Mouse (Mus musculus) thymus, adult 2 months (tissue): ENCODE results near the gene Ndufc1. TPM values are rescaled to one million over a fixed set of nuclear protein-coding genes. Genes with fewer than 3 reads are reported as not detected.
A peak's percentile ranks its signal among the peaks of the same experiment; 100 is the strongest.
"Not testable (repeated sequence)": the region's sequence is repeated elsewhere in the genome, so short reads cannot be mapped to it uniquely, and the experiment has no call there.

Experiments used
- DNase-seq: peaks from one replicate; pipeline ENCODE4 v3.0.0; 2021
- H3K27ac ChIP-seq: fragments of 200-500 bp; 2 replicates; pipeline ENCODE4 v1.5.1; 2012; ENCODE audit warnings: low read length, control low read depth; ENCODE audit not compliant: control insufficient read depth, insufficient read depth
- H3K27me3 ChIP-seq: fragments of 200-500 bp; 2 replicates; pipeline ENCODE4 v1.6.1; 2012; ENCODE audit warnings: mild to moderate bottlenecking, low read length, moderate library complexity, mixed read lengths; ENCODE audit not compliant: control insufficient read depth, insufficient read depth
- H3K36me3 ChIP-seq: fragments of 200-500 bp; 2 replicates; pipeline ENCODE4 v1.6.1; 2012; ENCODE audit warnings: mild to moderate bottlenecking, low read length, moderate library complexity; ENCODE audit not compliant: control insufficient read depth, insufficient read depth
- H3K4me1 ChIP-seq: fragments of 200-500 bp; replicated peaks from 2 replicates; pipeline ENCODE4 v1.6.1; 2012; ENCODE audit warnings: low read length; ENCODE audit not compliant: control insufficient read depth, insufficient read depth
- H3K4me3 ChIP-seq: fragments of 200-500 bp; 2 replicates; pipeline ENCODE4 v1.5.1; 2012; ENCODE audit warnings: mild to moderate bottlenecking, low read length, control low read depth, moderate library complexity; ENCODE audit not compliant: control insufficient read depth, insufficient read depth
- CTCF ChIP-seq: fragments of 200-500 bp; IDR thresholded peaks from 2 replicates; pipeline ENCODE4 v1.5.1; 2012; ENCODE audit warnings: mild to moderate bottlenecking, control low read depth, low read length, moderate library complexity, borderline replicate concordance; ENCODE audit not compliant: control insufficient read depth, poor library complexity, insufficient read depth; ENCODE audit errors: extremely low read depth
- POLR2A ChIP-seq: fragments of 200-500 bp; IDR thresholded peaks from 2 replicates; pipeline ENCODE4 v1.6.1; 2012; ENCODE audit warnings: mild to moderate bottlenecking, low read length, control low read depth, moderate library complexity; ENCODE audit not compliant: control insufficient read depth, poor library complexity, insufficient read depth; ENCODE audit errors: extremely low read depth
- WGBS: fragments of 180-500 bp; shearing (Covaris S2); methylation state at CpG from one replicate; pipeline ENCODE4 v1.1.7; 2018; 5-methylcytosine and 5-hydroxymethylcytosine counted together
- polyA plus RNA-seq: library from polyadenylated mRNA; depleted of rRNA; stranded (reverse); fragments of >200 nt; gene quantifications from 2 replicates; pipeline ENCODE4 v1.2.3, GENCODE M21; 2012

Gene Ndufc1
- polyA plus RNA-seq, 1 experiment, result 169 TPM

DNA sequence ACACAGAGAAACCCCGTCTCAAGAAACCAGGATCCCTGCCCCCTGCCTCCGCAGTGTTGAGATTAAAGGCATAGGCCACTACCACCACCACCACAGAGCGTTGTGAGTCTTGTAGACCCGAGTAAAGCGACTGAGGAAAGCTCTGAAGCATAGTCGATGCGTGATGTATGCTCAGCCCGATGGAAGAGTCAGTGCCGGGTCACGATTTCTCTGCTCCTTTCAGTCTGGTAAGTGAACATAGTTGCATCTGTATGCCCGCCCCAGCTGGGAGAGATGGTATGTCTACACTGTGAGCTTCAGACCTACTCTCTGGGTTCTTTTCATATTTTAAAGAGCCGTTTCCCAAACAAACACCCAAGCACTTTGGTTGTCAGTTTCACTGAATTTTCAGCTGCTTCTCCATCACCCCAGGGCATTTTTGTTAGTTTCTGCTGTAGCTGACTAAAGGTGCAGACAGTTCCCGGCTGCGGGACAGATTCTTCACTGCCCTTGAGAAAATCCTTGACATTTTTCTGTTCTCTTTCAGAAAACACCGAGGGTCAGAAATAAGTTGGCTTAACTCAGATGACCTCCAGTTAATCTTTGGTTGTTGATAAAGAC is 11.0 kb downstream of the Ndufc1 start:
- TF ChIP-seq CTCF (no peak), POLR2A (no peak)
- 84% methylated on average over 15 of the region's 15 CpGs for WGBS
- Histone ChIP-seq H3K36me3 (no peaks in the 10 kb centered on the region), H3K27ac (no peak overlapping the region), H3K4me1 (peaks cover 5% of the 10 kb centered on the region), H3K27me3 (no peaks in the 10 kb centered on the region; the same call in 1 of the 2 replicates), H3K4me3 (no peak overlapping the region)
- DNase-seq, result no peak

- 7% methylated on average over 41 of the region's 41 CpGs for WGBS
- TF ChIP-seq POLR2A, result no peak
- no peak for TF ChIP-seq CTCF
- Histone ChIP-seq H3K36me3 (no peaks in the 10 kb centered on the region), H3K27ac (no peak within 1 kb of the TSS), H3K4me3 (peak within 1 kb of the TSS; percentile 48), H3K27me3 (no peaks in the 10 kb centered on the region; the same call in 1 of the 2 replicates), H3K4me1 (peaks cover 5% of the 10 kb centered on the region)
- DNase-seq, result peak; percentile 68
Observed at GRCm38 (mm10) chr3:51396219-51397068, 12.3 kb downstream of the Ndufc1 start, which contains the start of gene Mgarp. Gene Mgarp, minus strand, starts transcription at chr3:51396738.

DNA sequence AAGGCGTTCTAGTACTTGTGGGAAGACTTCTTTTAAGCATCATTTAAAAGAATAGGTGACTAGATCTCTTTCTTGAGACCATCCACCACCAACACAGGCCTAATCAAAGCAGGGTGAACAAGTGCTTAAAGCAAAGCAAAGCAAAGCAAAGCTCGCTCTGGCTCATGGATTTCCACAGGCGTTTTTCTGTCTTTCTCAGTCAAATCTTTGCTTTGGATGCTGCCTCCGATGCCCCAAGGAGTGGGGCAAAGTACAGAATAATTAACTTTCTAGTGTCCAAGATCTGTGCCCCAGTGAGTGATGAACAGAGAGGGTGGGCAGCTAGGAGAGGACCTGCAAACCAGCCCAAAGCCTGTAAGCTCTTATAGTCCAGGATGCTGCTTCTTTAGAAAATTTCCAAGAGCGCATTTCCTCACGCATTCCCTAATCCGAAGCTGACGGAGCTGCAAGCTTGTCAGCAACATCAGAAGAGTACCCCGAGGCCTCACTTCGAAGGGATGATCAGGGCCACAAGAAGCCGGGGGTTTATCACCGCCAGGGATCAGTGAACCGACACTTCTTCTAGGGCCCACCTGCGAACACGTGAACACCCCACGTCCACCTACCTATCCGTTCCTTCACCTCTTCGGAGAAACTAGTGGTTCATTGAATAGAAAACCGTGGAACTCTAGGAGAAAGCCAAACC is 13.2 kb downstream of the Ndufc1 start:
- WGBS, result 83% methylated on average over 19 of the region's 19 CpGs
- TF ChIP-seq CTCF (no peak), POLR2A (no peak)

DNA sequence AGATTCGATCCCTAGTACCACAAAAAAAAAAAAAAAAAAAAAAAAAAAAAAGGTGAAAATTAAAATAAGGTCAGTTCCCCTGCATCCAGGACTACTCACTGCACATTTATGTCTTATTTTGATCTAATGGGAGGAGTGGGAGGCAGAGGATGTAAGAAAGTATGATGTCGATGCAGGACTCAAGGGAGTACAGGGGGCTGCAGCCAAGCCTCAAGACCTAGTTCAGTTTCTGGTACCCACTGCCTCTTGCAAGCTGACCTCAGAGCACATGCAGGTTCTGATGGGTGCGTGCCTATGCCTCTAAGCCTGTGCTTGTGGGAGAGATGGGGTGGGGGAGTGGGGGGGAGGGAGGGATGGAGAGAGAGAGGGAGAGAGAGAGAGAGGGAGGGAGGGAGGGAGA is 13.9 kb downstream of the Ndufc1 start:
- H3K27me3 ChIP-seq, result no peaks in the 10 kb centered on the region; the same call in 1 of the 2 replicates
- peaks cover 5% of the 10 kb centered on the region for H3K4me1 ChIP-seq
- H3K27ac ChIP-seq, result no peak overlapping the region
- no peak for DNase-seq
- no peak for TF ChIP-seq CTCF
- no peaks in the 10 kb centered on the region for H3K36me3 ChIP-seq
- WGBS, result 85% methylated on average over 3 of the region's 3 CpGs
- no peak overlapping the region for H3K4me3 ChIP-seq

More for the DNA sequence above, 13.2 kb downstream of the Ndufc1 start:
- H3K36me3 ChIP-seq, result no peaks in the 10 kb centered on the region
- H3K4me3 ChIP-seq, result no peak overlapping the region
- no peaks in the 10 kb centered on the region; the same call in 1 of the 2 replicates for H3K27me3 ChIP-seq
- no peak for DNase-seq
- H3K27ac ChIP-seq, result no peak overlapping the region
- H3K4me1 ChIP-seq, result peaks cover 5% of the 10 kb centered on the region

- peaks cover 9% of the 10 kb centered on the region for H3K4me1 ChIP-seq
- no peaks in the 10 kb centered on the region for H3K27me3 ChIP-seq
- no peak overlapping the region for H3K27ac ChIP-seq
- H3K4me3 ChIP-seq, result no peak overlapping the region
- no peak for TF ChIP-seq POLR2A
- no peak for TF ChIP-seq CTCF
- DNase-seq, result no peak
- H3K36me3 ChIP-seq, result no peaks in the 10 kb centered on the region
- 100% methylated on average over 2 of the region's 2 CpGs for WGBS
Observed at GRCm38 (mm10) chr3:51393651-51394050, 15.1 kb downstream of the Ndufc1 start.

DNA sequence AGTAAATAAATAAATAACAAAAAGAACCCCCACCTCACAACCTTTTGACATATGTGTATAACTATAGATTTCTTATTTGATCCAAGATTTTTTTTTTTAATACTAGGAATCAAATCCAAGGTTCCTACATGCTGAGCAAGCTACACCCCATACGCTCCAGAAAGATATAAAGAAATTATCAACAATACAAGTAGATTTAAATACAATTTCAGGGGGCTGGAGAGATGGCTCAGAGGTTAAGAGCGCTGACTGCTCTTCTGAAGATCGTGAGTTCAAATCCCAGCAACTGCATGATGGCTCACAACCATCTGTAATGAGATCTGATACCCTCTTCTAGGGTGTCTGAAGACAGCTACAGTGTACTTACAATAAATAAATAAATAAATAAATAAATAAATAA is 15.8 kb downstream of the Ndufc1 start:
- not testable (repeated sequence) for H3K36me3 ChIP-seq, H3K4me3 ChIP-seq, DNase-seq, H3K27me3 ChIP-seq, H3K4me1 ChIP-seq, H3K27ac ChIP-seq
- 96% methylated on average over 3 of the region's 3 CpGs for WGBS
